Mouse (Mus musculus) liver, postnatal 0 days (tissue): ENCODE measurements around the gene 9930111J21Rik1.

ENCODE experiments used
- CTCF ChIP-seq: sonication (generic); IDR thresholded peaks from 2 replicates; pipeline ENCODE4 v1.5.1; 2016; ENCODE audit warnings: antibody characterized with exemption, low read depth
- EP300 ChIP-seq: IDR thresholded peaks from 2 replicates; pipeline ENCODE4 v1.6.1; 2016; ENCODE audit warnings: antibody characterized with exemption, low read depth, mild to moderate bottlenecking

DNA sequence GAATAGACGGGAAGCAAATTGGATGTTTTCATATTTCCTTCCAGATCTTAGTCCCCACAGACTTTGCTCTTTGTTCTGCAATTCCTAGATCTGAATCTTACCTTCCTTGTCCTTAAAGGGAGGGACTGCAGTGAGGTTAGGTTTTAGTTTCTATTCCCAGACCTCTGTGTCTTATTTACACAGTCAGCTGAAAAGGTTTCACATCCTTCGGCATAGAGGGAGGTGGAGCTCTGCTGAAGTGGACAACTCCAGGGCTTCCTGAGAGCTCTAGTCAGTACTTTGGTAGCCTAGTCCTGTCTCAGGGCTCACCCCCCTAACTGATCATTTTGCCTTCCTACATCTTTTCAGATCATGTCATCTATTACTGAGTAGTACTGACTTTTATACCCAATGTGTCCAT is 77.2 kb downstream of the 9930111J21Rik1 start, which contains the start of gene Gm5431:
- TF ChIP-seq EP300 (no peak), CTCF (no peak)
